Mouse (Mus musculus) myocyte (in vitro differentiated cells): Measurements from ENCODE around the gene Itpkb. TPM values are rescaled to one million over a fixed set of nuclear protein-coding genes. Genes with fewer than 3 reads are reported as not detected.

ENCODE experiments used
- H3K27me3 ChIP-seq: one replicate; pipeline ENCODE4 v1.6.1; 2011; ENCODE audit not compliant: control insufficient read depth, insufficient read depth, insufficient read length
- H3K36me3 ChIP-seq: one replicate; pipeline ENCODE4 v1.6.1; 2011; ENCODE audit not compliant: control insufficient read depth, insufficient read depth
- H3K4me2 ChIP-seq: one replicate; pipeline ENCODE4 v1.6.1; 2011; ENCODE audit warnings: low read depth, control low read depth
- H3K4me3 ChIP-seq: one replicate; pipeline ENCODE4 v1.5.1; 2011; ENCODE audit warnings: mild to moderate bottlenecking, control low read depth, moderate library complexity
- H3K79me2 ChIP-seq: one replicate; pipeline ENCODE4 v1.6.1; 2011; ENCODE audit not compliant: control insufficient read depth, insufficient read depth
- H3ac ChIP-seq: one replicate; pipeline ENCODE4 v1.6.1; 2011; ENCODE audit not compliant: control insufficient read depth, insufficient read length
- CEBPB ChIP-seq: IDR thresholded peaks from 2 replicates; pipeline ENCODE4 v1.6.1; 2011; ENCODE audit warnings: mild to moderate bottlenecking, moderate library complexity; ENCODE audit not compliant: poor library complexity, insufficient read depth, severe bottlenecking
- E2F4 ChIP-seq: IDR thresholded peaks from one replicate; pipeline ENCODE4 v1.6.1; 2011; ENCODE audit warnings: mild to moderate bottlenecking, control low read depth, moderate library complexity; ENCODE audit not compliant: insufficient read depth
- MAX ChIP-seq: IDR thresholded peaks from one replicate; pipeline ENCODE4 v1.6.1; 2011; ENCODE audit warnings: low read depth, mild to moderate bottlenecking, control low read depth
- MYOD1 ChIP-seq, 3 experiments: IDR thresholded peaks; one replicate each; pipeline ENCODE4 v1.6.1; 2011; ENCODE audit warnings: control low read depth in 2 of 3, low read depth in 2 of 3, mild to moderate bottlenecking in 2 of 3, moderate library complexity in 1 of 3; ENCODE audit not compliant: insufficient read length in 2 of 3, control insufficient read depth in 1 of 3
- MYOG ChIP-seq, 3 experiments: IDR thresholded peaks; one replicate each; pipeline ENCODE4 v1.6.1; 2011; ENCODE audit warnings: control low read depth in 2 of 3, low read depth in 2 of 3, mild to moderate bottlenecking in 2 of 3; ENCODE audit not compliant: insufficient read length in 2 of 3, control insufficient read depth in 1 of 3, insufficient read depth in 1 of 3
- POLR2A ChIP-seq: IDR thresholded peaks from one replicate; pipeline ENCODE4 v1.6.1; 2011; ENCODE audit warnings: low read depth, mild to moderate bottlenecking, control low read depth, moderate library complexity; ENCODE audit not compliant: insufficient read length
- POLR2AphosphoS2 ChIP-seq: IDR thresholded peaks from one replicate; pipeline ENCODE4 v1.6.1; 2011; ENCODE audit warnings: low read depth, control low read depth; ENCODE audit not compliant: insufficient read length
- REST ChIP-seq: IDR thresholded peaks from one replicate; pipeline ENCODE4 v1.6.1; 2011; ENCODE audit warnings: mild to moderate bottlenecking, control low read depth, moderate library complexity; ENCODE audit not compliant: insufficient read depth, insufficient read length
- SRF ChIP-seq: IDR thresholded peaks from one replicate; pipeline ENCODE4 v1.6.1; 2011; ENCODE audit warnings: low read depth; ENCODE audit not compliant: control insufficient read depth, insufficient read length
- TCF12 ChIP-seq: IDR thresholded peaks from one replicate; pipeline ENCODE4 v1.6.1; 2011; ENCODE audit warnings: mild to moderate bottlenecking, control low read depth; ENCODE audit not compliant: poor library complexity, insufficient read depth, severe bottlenecking
- TCF3 ChIP-seq: IDR thresholded peaks from one replicate; pipeline ENCODE4 v1.6.1; 2011; ENCODE audit warnings: low read depth, control low read depth; ENCODE audit not compliant: insufficient read length
- USF1 ChIP-seq: IDR thresholded peaks from one replicate; pipeline ENCODE4 v1.6.1; 2011; ENCODE audit warnings: low read depth, mild to moderate bottlenecking, control low read depth, moderate library complexity
- polyA plus RNA-seq: library from polyadenylated mRNA; unstranded; fragments of >200 nt; fragmentation: generic; extraction: Trizol; gene quantifications from one replicate; pipeline ENCODE4 v1.2.1, GENCODE M21; 2012; ENCODE audit warnings: missing spikeins

Itpkb gene
- polyA plus RNA-seq, 1 experiment = 1.1 TPM

DNA sequence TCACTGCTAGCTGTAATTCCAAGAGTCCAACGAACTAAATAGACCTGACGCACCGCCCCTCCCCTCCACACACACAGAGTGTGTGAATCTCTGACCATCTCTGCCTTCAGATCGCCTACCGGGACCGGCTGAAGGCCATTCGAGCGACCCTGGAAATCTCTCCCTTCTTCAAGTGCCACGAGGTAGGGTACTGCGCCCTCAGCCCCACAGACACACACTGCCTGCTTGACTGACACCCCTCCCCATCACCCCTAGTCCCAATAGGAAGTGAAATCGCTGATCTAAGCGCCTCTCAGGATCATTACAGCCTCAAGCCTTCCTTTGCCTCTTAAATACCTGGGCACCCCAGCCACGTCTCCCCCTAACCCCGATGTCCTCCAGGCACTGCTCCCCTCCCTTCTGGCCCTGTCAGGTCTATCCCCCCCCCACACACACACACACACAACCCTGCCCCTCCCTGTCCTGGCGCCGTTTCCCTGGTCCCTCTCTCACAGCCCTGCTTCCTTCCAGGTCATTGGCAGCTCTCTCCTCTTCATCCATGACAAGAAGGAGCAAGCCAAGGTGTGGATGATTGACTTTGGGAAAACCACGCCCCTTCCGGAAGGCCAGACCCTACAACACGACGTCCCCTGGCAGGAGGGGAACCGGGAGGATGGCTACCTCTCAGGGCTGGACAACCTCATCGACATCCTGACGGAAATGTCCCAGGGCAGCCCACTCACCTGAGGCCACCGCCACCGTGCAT lies 91.1 kb downstream of the Itpkb start:
- Histone ChIP-seq H3K27me3 (peaks cover 9% of the 10 kb centered on the region), H3K4me3 (no peak overlapping the region), H3K79me2 (no peaks in the 10 kb centered on the region), H3ac (no peak overlapping the region), H3K4me2 (no peak overlapping the region), H3K36me3 (no peaks in the 10 kb centered on the region)
- no peak for TF ChIP-seq TCF3
- no peak for TF ChIP-seq POLR2A
- no peak for TF ChIP-seq MYOG (IDR thresholded peaks at IDR 0.05; ENCODE audit: control insufficient read depth in 1 of 3, insufficient read depth in 1 of 3, insufficient read length in 2 of 3, low read depth in 2 of 3)
- TF ChIP-seq TCF12 = no peak
- TF ChIP-seq CEBPB = no peak
- TF ChIP-seq MAX = no peak
- TF ChIP-seq REST = no peak
- TF ChIP-seq POLR2AphosphoS2 = no peak
- TF ChIP-seq SRF = no peak
- TF ChIP-seq MYOD1 (IDR thresholded peaks at IDR 0.05; ENCODE audit: control insufficient read depth in 1 of 3, insufficient read length in 2 of 3, low read depth in 2 of 3) = no peak
- no peak for TF ChIP-seq USF1
- no peak for TF ChIP-seq E2F4

DNA sequence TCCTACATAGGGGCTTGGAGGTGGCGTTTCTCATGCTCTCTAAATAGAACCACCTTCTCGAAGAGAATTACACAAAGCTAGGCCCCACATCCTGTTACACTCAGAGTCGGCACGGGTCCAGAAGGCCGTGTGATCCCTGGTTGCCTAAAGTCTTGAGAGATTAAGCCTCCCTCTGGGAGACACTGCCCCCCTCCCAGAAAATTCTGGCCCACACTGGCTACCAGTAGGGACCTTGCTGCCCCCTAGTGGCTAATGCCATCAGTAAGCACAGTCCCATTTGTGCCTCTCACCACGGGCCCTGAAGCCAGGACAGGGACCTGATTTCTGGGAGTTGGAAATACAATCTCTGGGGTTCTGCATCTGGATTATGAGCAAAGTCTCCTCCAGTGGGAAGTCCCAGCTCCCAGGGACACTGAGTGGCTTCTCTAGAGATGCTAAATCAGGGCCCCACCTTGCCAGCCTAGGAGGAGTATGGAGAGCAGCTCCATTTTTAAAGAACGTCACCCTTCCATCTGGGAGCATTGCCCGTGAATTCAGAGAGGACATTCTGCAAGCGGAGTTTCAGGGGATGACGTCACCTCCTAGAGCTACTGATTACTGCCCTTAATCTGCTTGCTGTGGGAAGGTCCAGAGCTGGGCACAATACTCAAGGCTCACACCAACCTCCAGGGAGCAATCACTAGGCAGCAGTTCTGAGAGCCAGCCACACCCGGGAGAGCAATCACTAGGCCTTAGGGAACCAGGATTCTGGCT lies 92.0 kb downstream of the Itpkb start:
- H3K36me3 ChIP-seq = no peaks in the 10 kb centered on the region
- H3K27me3 ChIP-seq = peaks cover 10% of the 10 kb centered on the region
- no peak overlapping the region for H3K4me3 ChIP-seq
- H3K79me2 ChIP-seq = no peaks in the 10 kb centered on the region
- peak overlapping the region; percentile 8 for H3K4me2 ChIP-seq
- no peak overlapping the region for H3ac ChIP-seq
- TF ChIP-seq USF1 (no peak), CEBPB (0 out of 2 replicates have a peak, but pooled peaks have one; percentile 1)

DNA sequence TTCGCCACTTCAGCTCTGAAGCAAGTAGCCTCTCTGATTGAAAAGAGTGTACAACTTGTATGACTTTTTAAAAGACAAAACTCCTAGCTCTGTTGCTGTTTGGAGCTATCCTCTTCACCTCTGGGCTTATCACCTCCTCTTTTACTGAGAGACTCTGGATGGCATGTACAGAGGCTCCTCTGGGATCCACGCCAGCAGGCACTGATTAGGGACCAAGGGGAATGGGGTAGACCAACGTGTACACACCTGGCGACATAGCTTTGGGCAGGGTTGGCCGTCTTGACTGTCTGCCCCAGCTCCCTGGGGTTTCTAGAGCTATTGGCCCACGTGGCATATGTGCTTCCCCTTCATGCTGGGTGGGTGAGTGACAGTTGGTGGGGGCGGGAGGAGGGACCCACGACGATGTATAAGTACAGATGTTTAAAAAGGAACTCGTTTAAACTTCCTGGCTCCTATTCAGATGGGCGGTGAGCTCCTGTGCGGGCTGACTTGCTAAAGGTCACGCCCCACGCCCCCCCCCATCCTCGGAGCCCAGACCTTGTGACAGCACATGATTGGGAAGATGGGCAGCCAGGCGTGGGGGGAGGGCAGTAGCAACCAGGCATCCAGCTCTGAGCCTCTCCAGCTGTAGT lies 92.8 kb downstream of the Itpkb start:
- TF ChIP-seq E2F4 (no peak), POLR2AphosphoS2 (no peak), MAX (no peak), SRF (no peak), POLR2A (no peak)
- peaks cover 10% of the 10 kb centered on the region for H3K27me3 ChIP-seq
- H3K36me3 ChIP-seq = no peaks in the 10 kb centered on the region
- no peak overlapping the region for H3ac ChIP-seq
- H3K4me2 ChIP-seq = no peak overlapping the region
- H3K79me2 ChIP-seq = no peaks in the 10 kb centered on the region
- H3K4me3 ChIP-seq = no peak overlapping the region

DNA sequence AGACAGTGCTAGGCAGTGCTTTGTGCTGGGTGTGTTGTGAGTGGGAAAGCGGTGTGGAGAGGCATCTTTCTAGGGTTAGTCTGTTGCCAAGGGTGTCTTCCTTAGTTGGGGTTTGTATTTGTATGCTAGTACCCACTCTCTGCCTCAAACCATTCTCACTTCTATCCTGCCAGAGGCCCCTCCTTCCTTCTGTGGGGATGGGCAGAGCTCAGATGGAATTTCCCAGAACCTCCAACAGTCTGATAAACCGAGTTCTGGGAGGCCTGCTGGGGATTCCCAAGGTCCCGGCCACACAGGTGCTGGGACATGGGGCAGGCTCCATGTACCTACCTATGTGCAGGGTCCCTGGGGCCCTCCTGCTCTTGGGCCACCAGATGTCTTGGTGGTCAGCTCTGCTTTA lies 93.6 kb downstream of the Itpkb start:
- Histone ChIP-seq H3K27me3 (peaks cover 10% of the 10 kb centered on the region), H3K4me2 (no peak overlapping the region), H3K4me3 (no peak overlapping the region), H3K79me2 (no peaks in the 10 kb centered on the region), H3K36me3 (no peaks in the 10 kb centered on the region), H3ac (no peak overlapping the region)
- TF ChIP-seq MYOG (IDR thresholded peaks at IDR 0.05; ENCODE audit: control insufficient read depth in 1 of 3, insufficient read depth in 1 of 3, insufficient read length in 2 of 3, low read depth in 2 of 3) = no peak
- no peak for TF ChIP-seq POLR2AphosphoS2
- TF ChIP-seq TCF12 = no peak
- TF ChIP-seq TCF3 = no peak
- TF ChIP-seq SRF = no peak
- no peak for TF ChIP-seq POLR2A
- no peak for TF ChIP-seq E2F4
- no peak for TF ChIP-seq MAX
- no peak for TF ChIP-seq USF1
- TF ChIP-seq REST = no peak
- TF ChIP-seq MYOD1 (IDR thresholded peaks at IDR 0.05; ENCODE audit: control insufficient read depth in 1 of 3, insufficient read length in 2 of 3, low read depth in 2 of 3) = no peak
- TF ChIP-seq CEBPB = no peak
